Mouse (Mus musculus) frontal cortex, postnatal 36 days (tissue): ENCODE measurements around the gene Pde7b.

Experiments
- DNase-seq, 2 experiments: peaks; one replicate each; pipeline ENCODE4 v3.0.0; 2022; ENCODE audit warnings: low spot score in 2 of 2

The Pde7b gene

GRCm38 (mm10) chr10:20654187-20654586 lies 70.7 kb downstream of the Pde7b start:
- no peak for DNase-seq

- no peak for DNase-seq
These were observed 71.6 kb downstream of the Pde7b start for GRCm38 (mm10) chr10:20653299-20653698.

- DNase-seq, result no peak
These were observed 88.5 kb downstream of the Pde7b start for GRCm38 (mm10) chr10:20636381-20636780.

- no peak for DNase-seq
These were observed 91.8 kb downstream of the Pde7b start for GRCm38 (mm10) chr10:20633085-20633415.

- no peak for DNase-seq
These were observed 92.4 kb downstream of the Pde7b start for GRCm38 (mm10) chr10:20632256-20633084.

GRCm38 (mm10) chr10:20630122-20630521 lies 94.8 kb downstream of the Pde7b start:
- no peak for DNase-seq

GRCm38 (mm10) chr10:20625702-20626375 lies 99.0 kb downstream of the Pde7b start:
- no peak for DNase-seq

GRCm38 (mm10) chr10:20621661-20622454 lies 103.0 kb downstream of the Pde7b start:
- no peak for DNase-seq

- DNase-seq, result no peak
These were observed 118.9 kb downstream of the Pde7b start for GRCm38 (mm10) chr10:20606007-20606406.

GRCm38 (mm10) chr10:20595107-20595810 lies 129.6 kb downstream of the Pde7b start:
- DNase-seq, result no peak

GRCm38 (mm10) chr10:20594015-20594414 lies 130.9 kb downstream of the Pde7b start:
- no peak for DNase-seq

GRCm38 (mm10) chr10:20590100-20590499 lies 134.8 kb downstream of the Pde7b start:
- no peak for DNase-seq

- peak; percentile 8 to 67 for DNase-seq
These were observed 138.9 kb downstream of the Pde7b start for GRCm38 (mm10) chr10:20585959-20586358.

GRCm38 (mm10) chr10:20575002-20575401 lies 149.9 kb downstream of the Pde7b start:
- no peak for DNase-seq

GRCm38 (mm10) chr10:20574414-20574813 lies 150.5 kb downstream of the Pde7b start:
- no peak for DNase-seq

- no peak for DNase-seq
These were observed 153.4 kb downstream of the Pde7b start for GRCm38 (mm10) chr10:20571521-20571920.

GRCm38 (mm10) chr10:20568630-20569029 lies 156.2 kb downstream of the Pde7b start:
- DNase-seq, result no peak

- DNase-seq, result no peak
These were observed 157.1 kb downstream of the Pde7b start for GRCm38 (mm10) chr10:20567684-20568236.

- DNase-seq, result no peak
These were observed 168.4 kb downstream of the Pde7b start for GRCm38 (mm10) chr10:20556477-20556876.

GRCm38 (mm10) chr10:20551341-20551740 lies 173.5 kb downstream of the Pde7b start:
- no peak for DNase-seq

GRCm38 (mm10) chr10:20550771-20551170 lies 174.1 kb downstream of the Pde7b start:
- no peak for DNase-seq
